Mouse (Mus musculus) forebrain, postnatal 0 days (tissue): ENCODE results near the gene C3. TPM values are rescaled to one million over a fixed set of nuclear protein-coding genes. Genes with fewer than 3 reads are reported as not detected.

Source experiments
- ATAC-seq: fragments of 200-750 bp; cut with Nextera tagmentation; 2 replicates; pipeline ENCODE4 v1.8.0; 2017; ENCODE audit warnings: mild to moderate bottlenecking, moderate library complexity
- DNase-seq: peaks from one replicate; pipeline ENCODE4 v3.0.0-alpha.2; 2015
- H3K27ac ChIP-seq: fragments of 300-500 bp; sonication (generic); 2 replicates; pipeline ENCODE4 v1.5.1; 2014; ENCODE audit warnings: low read depth, mild to moderate bottlenecking, antibody characterized with exemption, low read length, moderate library complexity, mixed read lengths
- H3K27me3 ChIP-seq: fragments of 300-500 bp; sonication (generic); 2 replicates; pipeline ENCODE4 v1.6.1; 2014; ENCODE audit warnings: mild to moderate bottlenecking, low read length, mixed read lengths; ENCODE audit not compliant: insufficient read depth
- H3K36me3 ChIP-seq: fragments of 300-500 bp; sonication (generic); 2 replicates; pipeline ENCODE4 v1.6.1; 2014; ENCODE audit warnings: mild to moderate bottlenecking, moderate library complexity; ENCODE audit not compliant: insufficient read depth
- H3K4me1 ChIP-seq: fragments of 300-500 bp; sonication (generic); 2 replicates; pipeline ENCODE4 v1.6.1; 2014; ENCODE audit warnings: antibody characterized with exemption; ENCODE audit not compliant: insufficient read depth
- H3K4me2 ChIP-seq: fragments of 300-500 bp; sonication (generic); 2 replicates; pipeline ENCODE4 v1.6.1; 2014; ENCODE audit warnings: low read depth, mild to moderate bottlenecking, moderate library complexity
- H3K4me3 ChIP-seq: fragments of 300-500 bp; sonication (generic); 2 replicates; pipeline ENCODE4 v1.5.1; 2014; ENCODE audit warnings: low read depth, low read length, mixed read lengths
- H3K9ac ChIP-seq: fragments of 300-500 bp; sonication (generic); 2 replicates; pipeline ENCODE4 v1.6.1; 2014; ENCODE audit warnings: mild to moderate bottlenecking
- H3K9me3 ChIP-seq: fragments of 300-500 bp; sonication (generic); 2 replicates; pipeline ENCODE4 v1.6.1; 2016; ENCODE audit warnings: low read length
- CTCF ChIP-seq: sonication (generic); IDR thresholded peaks from 2 replicates; pipeline ENCODE4 v1.5.1; 2016; ENCODE audit warnings: antibody characterized with exemption, control low read depth, low read depth
- WGBS: fragments of 180-500 bp; shearing (Covaris S2); extraction: QIAGEN DNeasy Blood & Tissue Kit; methylation state at CpG from one replicate; pipeline ENCODE4 v1.1.7; 2014; 5-methylcytosine and 5-hydroxymethylcytosine counted together
- polyA plus RNA-seq: library from polyadenylated mRNA; unstranded; fragments of >200 nt; fragmentation: Nextera tagmentation; extraction: Ambion mirVana; gene quantifications from 2 replicates; pipeline ENCODE4 v1.2.1, GENCODE M21; 2015
- total RNA-seq: library from RNA; depleted of rRNA; stranded (reverse); fragments of >200 nt; gene quantifications from 2 replicates; pipeline ENCODE4 v1.2.3, GENCODE M21; 2014

The C3 gene
- total and polyA plus RNA-seq, 2 experiments from 2014 or later = 1.2 to 1.3 TPM

- no peaks in the 10 kb centered on the region for H3K27me3 ChIP-seq
- H3K9ac ChIP-seq = no peak overlapping the region
- H3K9me3 ChIP-seq = no peaks in the 10 kb centered on the region
- no peak overlapping the region for H3K27ac ChIP-seq
- no peak overlapping the region for H3K4me3 ChIP-seq
- TF ChIP-seq CTCF = no peak
- ATAC-seq (no peak), DNase-seq (no peak)
- WGBS = 94% methylated on average over 6 of the region's 6 CpGs
- no peaks in the 10 kb centered on the region for H3K36me3 ChIP-seq
- no peak overlapping the region for H3K4me2 ChIP-seq
- H3K4me1 ChIP-seq = no peaks in the 10 kb centered on the region
Measured at GRCm38 (mm10) chr17:57267556-57268126, 39.7 kb upstream of the C3 start.

DNA sequence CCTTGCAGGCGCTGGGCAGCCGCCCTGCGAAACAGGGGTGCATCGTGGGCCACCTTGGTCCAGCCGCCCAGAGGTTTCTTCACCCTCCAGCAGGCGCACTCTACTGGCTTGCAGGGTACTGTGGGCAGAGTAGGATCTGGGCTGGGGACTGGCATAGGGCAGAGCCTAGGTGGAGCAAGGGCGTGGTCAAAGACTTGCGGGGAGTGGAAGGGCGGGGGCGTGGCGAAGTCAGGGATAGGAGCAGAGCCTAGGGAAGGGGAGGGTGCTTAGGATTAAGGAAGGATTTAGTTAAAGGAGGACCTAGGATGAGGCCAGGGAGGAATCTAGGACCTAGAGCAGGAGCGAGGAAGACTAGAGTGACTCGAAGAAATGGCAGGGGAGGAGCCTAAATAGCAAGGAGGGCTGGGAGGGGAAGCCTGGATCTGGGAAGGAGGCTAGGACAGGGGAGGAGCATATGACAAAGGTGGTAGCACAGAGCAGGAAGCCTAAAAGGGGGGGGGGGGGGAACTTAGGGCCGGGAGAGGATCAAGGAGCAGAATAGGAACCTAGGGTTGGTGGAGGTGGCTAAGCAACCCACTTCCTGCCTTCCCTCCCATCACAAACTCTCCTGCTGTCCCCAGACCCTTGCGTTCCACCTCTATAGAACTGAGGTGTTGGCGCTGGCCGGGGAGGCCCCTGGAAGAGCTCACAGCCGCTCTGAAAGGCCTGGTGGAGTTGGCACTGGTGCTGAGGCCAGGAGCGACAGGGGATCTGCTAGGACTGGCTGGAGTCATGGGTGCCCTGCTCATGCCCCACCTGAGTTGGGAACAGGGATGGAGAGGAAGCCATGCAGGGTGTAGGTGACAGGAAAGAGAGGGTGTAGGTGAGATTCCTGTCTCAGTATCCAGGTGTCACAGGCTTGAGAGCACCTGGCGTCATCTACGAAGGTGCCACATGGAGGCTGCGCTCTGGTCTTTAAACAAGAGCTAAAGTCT lies 37.3 kb upstream of the C3 start:
- DNase-seq = no peak
- WGBS = 32% methylated on average over 21 of the region's 22 CpGs
- peak; percentile 40; the same call in 1 of the 2 replicates for ATAC-seq

DNA sequence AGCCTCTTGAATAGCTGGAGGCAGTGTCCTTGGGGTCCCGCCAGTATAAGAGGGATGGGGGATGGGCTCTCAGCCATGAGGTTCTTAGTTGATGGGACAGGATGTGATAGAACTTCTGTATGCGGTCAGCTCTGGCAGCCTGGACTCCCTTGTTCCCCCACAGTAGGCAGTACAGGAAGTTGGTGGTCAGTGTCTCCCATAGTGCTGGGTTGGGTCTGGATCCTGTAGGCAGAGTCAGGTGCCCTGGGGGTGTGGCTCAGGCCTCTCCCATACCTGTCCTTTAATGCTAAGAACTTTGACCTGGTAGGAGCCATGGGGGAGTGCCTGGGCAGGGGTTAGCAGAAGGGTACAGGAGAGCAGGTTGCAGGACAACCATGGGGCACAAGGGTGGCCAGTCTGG lies 36.2 kb upstream of the C3 start:
- ATAC-seq = no peak

More for the DNA sequence above, 37.3 kb upstream of the C3 start:
- H3K4me2 ChIP-seq = no peak overlapping the region
- H3K4me1 ChIP-seq = no peaks in the 10 kb centered on the region
- no peak for TF ChIP-seq CTCF
- no peaks in the 10 kb centered on the region for H3K9me3 ChIP-seq
- H3K27me3 ChIP-seq = no peaks in the 10 kb centered on the region
- no peaks in the 10 kb centered on the region for H3K36me3 ChIP-seq
- H3K4me3 ChIP-seq = no peak overlapping the region
- no peak overlapping the region for H3K9ac ChIP-seq
- no peak overlapping the region for H3K27ac ChIP-seq

DNA sequence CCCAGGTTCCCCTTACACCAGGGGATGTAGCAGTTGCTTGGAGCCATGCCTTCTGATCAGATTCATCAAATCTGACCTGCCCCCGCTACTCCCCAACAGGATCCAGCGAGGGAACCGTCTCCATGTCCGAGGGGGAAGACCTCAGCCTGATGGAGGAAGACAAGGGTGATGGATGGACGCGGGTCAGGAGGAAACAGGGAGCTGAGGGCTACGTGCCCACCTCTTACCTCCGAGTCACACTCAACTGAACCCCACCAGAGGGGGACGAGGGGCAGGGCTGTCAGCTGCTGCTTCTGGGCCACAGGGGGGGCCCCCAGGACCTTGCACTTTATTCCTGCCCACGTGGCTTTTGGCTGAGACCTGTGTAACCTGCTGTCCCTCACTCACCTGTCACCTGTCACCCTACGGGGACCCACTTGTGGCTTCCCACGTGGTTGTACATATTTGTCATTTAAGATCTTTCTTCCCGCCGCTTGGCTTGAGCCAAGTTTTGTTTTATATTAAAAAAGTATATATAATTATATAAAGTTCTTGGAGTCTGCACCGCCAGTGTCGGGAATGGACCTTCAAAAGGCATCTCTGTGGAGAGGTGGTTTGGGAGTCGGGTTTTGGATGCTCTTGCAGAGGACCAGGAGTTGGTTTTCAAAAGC lies 35.1 kb upstream of the C3 start:
- no peak for DNase-seq
- no peak for TF ChIP-seq CTCF
- no peak overlapping the region for H3K27ac ChIP-seq
- no peak overlapping the region for H3K9ac ChIP-seq
- no peak overlapping the region for H3K4me2 ChIP-seq
- H3K4me3 ChIP-seq = no peak overlapping the region
- no peaks in the 10 kb centered on the region for H3K4me1 ChIP-seq
- WGBS = 94% methylated on average over 17 of the region's 17 CpGs
- H3K36me3 ChIP-seq = no peaks in the 10 kb centered on the region
- H3K9me3 ChIP-seq = no peaks in the 10 kb centered on the region
- H3K27me3 ChIP-seq = no peaks in the 10 kb centered on the region
- no peak for ATAC-seq

More for the DNA sequence above, 36.2 kb upstream of the C3 start:
- H3K4me3 ChIP-seq = no peak overlapping the region
- no peak overlapping the region for H3K27ac ChIP-seq
- no peaks in the 10 kb centered on the region for H3K4me1 ChIP-seq
- TF ChIP-seq CTCF = no peak
- no peaks in the 10 kb centered on the region for H3K27me3 ChIP-seq
- H3K9ac ChIP-seq = no peak overlapping the region
- no peak for DNase-seq
- 92% methylated on average over 2 of the region's 2 CpGs for WGBS
- no peaks in the 10 kb centered on the region for H3K36me3 ChIP-seq
- no peaks in the 10 kb centered on the region for H3K9me3 ChIP-seq
- no peak overlapping the region for H3K4me2 ChIP-seq

DNA sequence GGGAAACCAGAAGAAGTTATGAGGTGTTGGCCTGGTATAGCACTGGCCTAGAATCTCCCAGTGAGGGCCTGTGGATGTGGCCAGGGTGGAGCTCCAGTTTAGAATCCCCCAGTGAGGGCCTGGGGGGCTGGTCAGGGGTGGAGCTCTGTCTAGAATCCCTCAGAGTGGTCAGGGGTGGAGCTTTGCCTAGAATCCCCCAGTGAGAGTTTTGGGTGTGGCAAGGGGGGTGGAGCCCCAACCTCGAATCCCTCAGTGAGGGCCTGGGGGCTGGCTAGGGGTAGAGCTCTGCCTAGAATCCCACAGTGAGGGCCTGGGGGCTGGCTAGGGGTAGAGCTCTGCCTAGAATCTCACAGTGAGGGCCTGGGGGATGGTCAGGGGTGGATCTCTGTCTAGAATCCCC lies 33.9 kb upstream of the C3 start:
- Histone ChIP-seq H3K27ac (no peak overlapping the region), H3K4me3 (no peak overlapping the region), H3K27me3 (no peaks in the 10 kb centered on the region), H3K9me3 (no peaks in the 10 kb centered on the region), H3K36me3 (no peaks in the 10 kb centered on the region), H3K4me2 (no peak overlapping the region), H3K4me1 (no peaks in the 10 kb centered on the region), H3K9ac (no peak overlapping the region)
- DNase-seq (no peak), ATAC-seq (no peak)
- no peak for TF ChIP-seq CTCF
- WGBS = 40% methylated on average over 1 of the region's 1 CpGs

DNA sequence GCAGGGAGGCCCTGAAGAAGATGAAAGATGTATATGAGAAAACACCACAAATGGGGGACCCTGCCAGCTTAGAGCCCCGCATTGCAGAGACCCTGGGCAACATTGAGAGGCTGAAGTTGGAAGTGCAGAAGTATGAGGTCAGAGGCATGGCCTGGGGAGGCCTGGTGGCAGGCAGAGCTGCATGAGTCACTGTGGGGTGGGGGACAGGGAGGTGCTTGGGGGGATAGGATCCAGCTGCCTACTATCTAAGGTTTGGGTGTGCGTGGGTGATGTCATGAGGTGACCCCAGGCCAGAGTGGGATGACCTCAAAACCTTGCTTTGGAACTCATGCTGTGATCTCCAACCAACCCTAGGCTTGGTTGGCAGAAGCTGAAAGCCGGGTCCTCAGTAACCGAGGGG lies 33.4 kb upstream of the C3 start:
- DNase-seq = no peak
- no peaks in the 10 kb centered on the region for H3K9me3 ChIP-seq

GRCm38 (mm10) chr17:57260351-57260750 lies 32.4 kb upstream of the C3 start:
- Histone ChIP-seq H3K27me3 (no peaks in the 10 kb centered on the region), H3K4me1 (no peaks in the 10 kb centered on the region), H3K36me3 (no peaks in the 10 kb centered on the region), H3K27ac (no peak overlapping the region), H3K4me2 (no peak overlapping the region), H3K4me3 (no peak overlapping the region), H3K9ac (no peak overlapping the region), H3K9me3 (no peaks in the 10 kb centered on the region)
- 95% methylated on average over 9 of the region's 9 CpGs for WGBS
- DNase-seq (no peak), ATAC-seq (no peak)
- TF ChIP-seq CTCF = no peak

More for the DNA sequence above, 33.4 kb upstream of the C3 start:
- WGBS = 93% methylated on average over 4 of the region's 4 CpGs
- H3K36me3 ChIP-seq = no peaks in the 10 kb centered on the region
- no peaks in the 10 kb centered on the region for H3K4me1 ChIP-seq
- no peak overlapping the region for H3K4me2 ChIP-seq
- no peak overlapping the region for H3K27ac ChIP-seq
- H3K27me3 ChIP-seq = no peaks in the 10 kb centered on the region
- H3K4me3 ChIP-seq = no peak overlapping the region
- no peak for TF ChIP-seq CTCF
- no peak for ATAC-seq
- H3K9ac ChIP-seq = no peak overlapping the region
